Mouse (Mus musculus) testis, adult 2 months (tissue): ENCODE measurements around the gene Dnm3.

Source experiments
- CTCF ChIP-seq: fragments of 200-500 bp; IDR thresholded peaks from 2 replicates; pipeline ENCODE4 v1.5.1; 2012; ENCODE audit warnings: low read depth, mild to moderate bottlenecking, inconsistent platforms, low read length, moderate library complexity; ENCODE audit not compliant: control insufficient read depth, insufficient read depth, insufficient replicate concordance
- POLR2A ChIP-seq: fragments of 200-500 bp; IDR thresholded peaks from 2 replicates; pipeline ENCODE4 v1.6.1; 2012; ENCODE audit warnings: low read depth, mild to moderate bottlenecking, inconsistent platforms, low read length, moderate library complexity; ENCODE audit not compliant: control insufficient read depth

DNA sequence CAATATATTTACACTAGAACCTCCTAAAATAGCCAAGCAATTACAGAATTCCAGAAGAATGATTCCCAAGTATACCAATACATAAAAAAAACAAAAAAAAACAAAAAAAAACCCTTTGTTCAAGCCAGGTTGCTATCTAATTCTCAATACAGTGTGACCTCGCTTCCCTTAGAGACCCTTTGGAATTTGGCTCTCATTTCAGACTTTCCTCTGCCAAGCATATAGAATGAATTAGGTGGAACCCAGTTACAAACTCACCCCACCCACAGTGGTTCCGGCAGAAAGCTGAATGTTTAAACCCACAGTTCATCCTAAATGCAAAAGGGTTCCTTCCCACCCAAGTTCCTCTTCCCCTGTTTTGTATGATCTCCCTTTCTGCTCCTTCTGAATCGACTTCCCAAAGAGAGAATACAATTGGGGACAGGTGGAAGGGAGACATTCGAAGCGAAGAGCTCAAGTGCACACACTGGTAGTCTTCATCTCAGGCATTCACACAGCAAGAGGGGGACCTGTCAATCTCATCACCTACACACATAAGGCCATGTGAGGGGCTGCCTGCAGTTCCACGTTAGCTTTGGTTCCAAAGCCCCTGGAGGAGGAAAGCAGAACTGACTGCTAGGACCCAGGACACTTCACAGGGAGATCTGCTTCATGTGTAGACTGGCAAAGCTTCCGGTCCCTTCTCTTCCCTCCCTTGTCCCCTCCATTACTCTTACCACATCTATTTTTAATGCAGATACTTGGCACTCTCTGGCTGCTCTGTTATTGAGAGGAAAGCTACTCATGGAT lies 296.5 kb downstream of the Dnm3 start:
- TF ChIP-seq POLR2A (no peak), CTCF (no peak)
